Mouse (Mus musculus) stomach, embryonic 14.5 days (tissue): ENCODE measurements around the gene Ifna5. TPM values are rescaled to one million over a fixed set of nuclear protein-coding genes. Genes with fewer than 3 reads are reported as not detected.
"Not testable (repeated sequence)": the region's sequence is repeated elsewhere in the genome, so short reads cannot be mapped to it uniquely, and the experiment has no call there.

ENCODE experiments used
- ATAC-seq: fragments of 200-750 bp; cut with Nextera tagmentation; 2 replicates; pipeline ENCODE4 v1.8.0; 2017; ENCODE audit warnings: low read depth, moderate TSS enrichment; ENCODE audit not compliant: insufficient number of reproducible peaks, insufficient read depth, low FRiP score
- H3K27ac ChIP-seq: fragments of 300-500 bp; sonication (generic); 2 replicates; pipeline ENCODE4 v1.5.1; 2014; ENCODE audit warnings: mild to moderate bottlenecking, low read length, moderate library complexity, mixed read lengths
- H3K27me3 ChIP-seq: fragments of 300-500 bp; sonication (generic); 2 replicates; pipeline ENCODE4 v1.6.1; 2014; ENCODE audit warnings: low read length, control low read depth, mixed read lengths; ENCODE audit not compliant: control insufficient read depth, insufficient read depth
- H3K36me3 ChIP-seq: fragments of 300-500 bp; sonication (generic); 2 replicates; pipeline ENCODE4 v1.6.1; 2014; ENCODE audit warnings: mild to moderate bottlenecking, control low read depth, low read length, moderate library complexity, mixed read lengths; ENCODE audit not compliant: control insufficient read depth, insufficient read depth
- H3K4me1 ChIP-seq: fragments of 300-500 bp; sonication (generic); 2 replicates; pipeline ENCODE4 v1.6.1; 2014; ENCODE audit warnings: low read length, control low read depth, mixed read lengths; ENCODE audit not compliant: control insufficient read depth, insufficient read depth
- H3K4me2 ChIP-seq: fragments of 300-500 bp; sonication (generic); replicated peaks from 2 replicates; pipeline ENCODE4 v1.6.1; 2014; ENCODE audit warnings: low read depth, low read length, control low read depth
- H3K4me3 ChIP-seq: fragments of 300-500 bp; sonication (generic); 2 replicates; pipeline ENCODE4 v1.5.1; 2014; ENCODE audit warnings: low read depth, low read length, control low read depth
- H3K9ac ChIP-seq: fragments of 300-500 bp; sonication (generic); replicated peaks from 2 replicates; pipeline ENCODE4 v1.6.1; 2014; ENCODE audit warnings: low read depth, mild to moderate bottlenecking, control low read depth, low read length, moderate library complexity, mixed read lengths
- H3K9me3 ChIP-seq: fragments of 300-500 bp; sonication (generic); 2 replicates; pipeline ENCODE4 v1.6.1; 2016; ENCODE audit warnings: low read depth, low read length, control low read depth; ENCODE audit not compliant: control insufficient read depth
- WGBS: fragments of 180-500 bp; shearing (Covaris S2); extraction: QIAGEN DNeasy Blood & Tissue Kit; methylation state at CpG from one replicate; pipeline ENCODE4 v1.1.7; 2014; 5-methylcytosine and 5-hydroxymethylcytosine counted together
- polyA plus RNA-seq: library from polyadenylated mRNA; unstranded; fragments of >200 nt; fragmentation: Nextera tagmentation; extraction: Ambion mirVana; gene quantifications from 2 replicates; pipeline ENCODE4 v1.2.1, GENCODE M21; 2014

Ifna5 gene
- polyA plus RNA-seq, 1 experiment from 2014 or later: not detected

- ATAC-seq, H3K9me3 ChIP-seq, H3K9ac ChIP-seq, H3K4me3 ChIP-seq, H3K27me3 ChIP-seq, H3K27ac ChIP-seq, H3K4me1 ChIP-seq, H3K36me3 ChIP-seq, H3K4me2 ChIP-seq: not testable (repeated sequence)
- no CpG with 5 or more reads among the region's 34 CpGs for WGBS
These were observed 29.6 kb upstream of the Ifna5 start for GRCm38 (mm10) chr4:88805761-88806160.

GRCm38 (mm10) chr4:88815928-88816327 is 19.4 kb upstream of the Ifna5 start, which contains the start of gene Ifna7:
Gene Ifna7 (plus strand): TSS chr4:88816228.
- Histone ChIP-seq H3K36me3 (no peaks in the 10 kb centered on the region), H3K4me1 (no peaks in the 10 kb centered on the region), H3K27me3 (no peaks in the 10 kb centered on the region; the same call in 1 of the 2 replicates), H3K4me2 (no peak within 1 kb of the TSS), H3K9ac (no peak within 1 kb of the TSS), H3K9me3 (no peaks in the 10 kb centered on the region), H3K27ac (no peak within 1 kb of the TSS), H3K4me3 (no peak within 1 kb of the TSS)
- 52% methylated on average over 3 of the region's 3 CpGs for WGBS
- ATAC-seq: no peak

GRCm38 (mm10) chr4:88819659-88820058 is 15.7 kb upstream of the Ifna5 start, which contains the start of gene Ifna11:
Gene Ifna11 (plus strand): TSS chr4:88819959.
- no peak within 1 kb of the TSS for H3K9ac ChIP-seq
- H3K4me1 ChIP-seq: no peaks in the 10 kb centered on the region
- no peak within 1 kb of the TSS for H3K4me3 ChIP-seq
- H3K36me3 ChIP-seq: no peaks in the 10 kb centered on the region
- H3K27me3 ChIP-seq: no peaks in the 10 kb centered on the region; the same call in 1 of the 2 replicates
- no peak within 1 kb of the TSS for H3K27ac ChIP-seq
- ATAC-seq: no peak
- H3K4me2 ChIP-seq: no peak within 1 kb of the TSS
- H3K9me3 ChIP-seq: no peaks in the 10 kb centered on the region
- 90% methylated on average over 1 of the region's 1 CpGs for WGBS

GRCm38 (mm10) chr4:88822995-88823394 is 12.3 kb upstream of the Ifna5 start:
- no peaks in the 10 kb centered on the region for H3K9me3 ChIP-seq
- ATAC-seq: no peak
- no peak overlapping the region for H3K4me3 ChIP-seq
- H3K4me2 ChIP-seq: no peak overlapping the region
- H3K9ac ChIP-seq: no peak overlapping the region
- no peaks in the 10 kb centered on the region for H3K36me3 ChIP-seq
- no peak overlapping the region for H3K27ac ChIP-seq
- WGBS: 26% methylated on average over 4 of the region's 4 CpGs
- no peaks in the 10 kb centered on the region for H3K4me1 ChIP-seq
- no peaks in the 10 kb centered on the region; the same call in 1 of the 2 replicates for H3K27me3 ChIP-seq

- not testable (repeated sequence) for H3K4me1 ChIP-seq, H3K36me3 ChIP-seq, H3K27me3 ChIP-seq, H3K4me3 ChIP-seq, H3K27ac ChIP-seq, H3K9me3 ChIP-seq, H3K9ac ChIP-seq, ATAC-seq, H3K4me2 ChIP-seq
These were observed 8.2 kb upstream of the Ifna5 start, which contains the start of gene Ifna6 for GRCm38 (mm10) chr4:88827116-88827515. Gene Ifna6 (plus strand): TSS chr4:88827416.

GRCm38 (mm10) chr4:88830523-88830922 is 4.8 kb upstream of the Ifna5 start:
- ATAC-seq: no peak
- Histone ChIP-seq H3K27me3 (no peaks in the 10 kb centered on the region), H3K4me1 (no peaks in the 10 kb centered on the region), H3K4me3 (no peak overlapping the region), H3K9ac (no peak overlapping the region), H3K36me3 (no peaks in the 10 kb centered on the region), H3K4me2 (no peak overlapping the region), H3K9me3 (no peaks in the 10 kb centered on the region), H3K27ac (no peak overlapping the region)
- 30% methylated on average over 4 of the region's 4 CpGs for WGBS

- no peak for ATAC-seq
- Histone ChIP-seq H3K9ac (no peak overlapping the region), H3K27me3 (no peaks in the 10 kb centered on the region), H3K36me3 (no peaks in the 10 kb centered on the region), H3K4me2 (no peak overlapping the region), H3K4me3 (no peak overlapping the region), H3K27ac (no peak overlapping the region), H3K4me1 (no peaks in the 10 kb centered on the region), H3K9me3 (no peaks in the 10 kb centered on the region)
- WGBS: 49% methylated on average over 3 of the region's 3 CpGs
These were observed 3.5 kb downstream of the Ifna5 start for GRCm38 (mm10) chr4:88838828-88839227.

- Histone ChIP-seq H3K4me3 (no peak overlapping the region), H3K9me3 (no peaks in the 10 kb centered on the region), H3K27ac (no peak overlapping the region), H3K27me3 (no peaks in the 10 kb centered on the region), H3K9ac (no peak overlapping the region), H3K4me1 (no peaks in the 10 kb centered on the region), H3K4me2 (no peak overlapping the region), H3K36me3 (no peaks in the 10 kb centered on the region)
- 75% methylated on average over 3 of the region's 3 CpGs for WGBS
- no peak for ATAC-seq
These were observed 4.7 kb downstream of the Ifna5 start for GRCm38 (mm10) chr4:88840058-88840457.

GRCm38 (mm10) chr4:88841438-88841911 is 6.2 kb downstream of the Ifna5 start, which contains the start of gene Ifna4:
Gene Ifna4 (plus strand): TSS chr4:88841861.
- Histone ChIP-seq H3K9me3 (no peaks in the 10 kb centered on the region), H3K27ac (no peak within 1 kb of the TSS), H3K4me3 (no peak within 1 kb of the TSS), H3K4me1 (no peaks in the 10 kb centered on the region), H3K9ac (no peak within 1 kb of the TSS), H3K4me2 (no peak within 1 kb of the TSS), H3K27me3 (no peaks in the 10 kb centered on the region), H3K36me3 (no peaks in the 10 kb centered on the region)
- 63% methylated on average over 2 of the region's 2 CpGs for WGBS
- no peak for ATAC-seq
